Mouse (Mus musculus): Measurements from ENCODE around the gene Mgat4d. TPM values are rescaled to one million over a fixed set of nuclear protein-coding genes. Genes with fewer than 3 reads are reported as not detected.
"Not testable (repeated sequence)": the region's sequence is repeated elsewhere in the genome, so short reads cannot be mapped to it uniquely, and the experiment has no call there.

Mgat4d gene
- not detected for total RNA-seq (2021)
- long read RNA-seq, experiment 1, result 0 reads
- long read RNA-seq, experiment 2, result 0 reads

GRCm38 (mm10) chr8:83348263-83348662, at the start of gene Mgat4d:
Gene Mgat4d (plus strand): TSS chr8:83348471.
- DNase-seq, result no peak
- intact Hi-C loops (cut with DNase I; ENCODE audit: low total_unique reads), result loop anchor here (10.0 kb wide), 2 partner anchors 83 to 243 kb away; no protein-coding TSS in a partner anchor

- intact Hi-C loops (cut with DNase I; ENCODE audit: low total_unique reads), result no loop called here
- DNase-seq, result no peak
Observed at GRCm38 (mm10) chr8:83300135-83300534, 48.1 kb upstream of the Mgat4d start.

- intact Hi-C loops (cut with DNase I; ENCODE audit: low total_unique reads), result no loop called here
- DNase-seq, result no peak
Observed at GRCm38 (mm10) chr8:83304946-83305345, 43.3 kb upstream of the Mgat4d start.

- DNase-seq, result no peak
- intact Hi-C loops (cut with DNase I; ENCODE audit: low total_unique reads), result no loop called here
Observed at GRCm38 (mm10) chr8:83309836-83310235, 38.4 kb upstream of the Mgat4d start.

GRCm38 (mm10) chr8:83315084-83315483, 33.2 kb upstream of the Mgat4d start:
- DNase-seq; intact Hi-C loops (cut with DNase I; ENCODE audit: low total_unique reads): not testable (repeated sequence)

- intact Hi-C loops (cut with DNase I; ENCODE audit: low total_unique reads), result no loop called here
Observed at GRCm38 (mm10) chr8:83315691-83316090, 32.6 kb upstream of the Mgat4d start.

GRCm38 (mm10) chr8:83320543-83320942, 27.7 kb upstream of the Mgat4d start:
- no peak for DNase-seq
- intact Hi-C loops (cut with DNase I; ENCODE audit: low total_unique reads), result loop anchor here (10.0 kb wide), 1 partner anchor 124 kb away; no protein-coding TSS in a partner anchor

More at GRCm38 (mm10) chr8:83315691-83316090, 32.6 kb upstream of the Mgat4d start:
- DNase-seq, result no peak

GRCm38 (mm10) chr8:83322374-83322773, 25.9 kb upstream of the Mgat4d start:
- intact Hi-C loops (cut with DNase I; ENCODE audit: low total_unique reads), result loop anchor here (10.0 kb wide), 1 partner anchor 122 kb away; no protein-coding TSS in a partner anchor

GRCm38 (mm10) chr8:83323056-83323455, 25.2 kb upstream of the Mgat4d start:
- intact Hi-C loops (cut with DNase I; ENCODE audit: low total_unique reads), result loop anchor here (10.0 kb wide), 1 partner anchor 122 kb away; no protein-coding TSS in a partner anchor
- DNase-seq, result no peak

More at GRCm38 (mm10) chr8:83322374-83322773, 25.9 kb upstream of the Mgat4d start:
- DNase-seq, result no peak

- DNase-seq, result no peak
- intact Hi-C loops (cut with DNase I; ENCODE audit: low total_unique reads), result loop anchor here (10.0 kb wide), 1 partner anchor 117 kb away; no protein-coding TSS in a partner anchor
Observed at GRCm38 (mm10) chr8:83327889-83328288, 20.4 kb upstream of the Mgat4d start.

- intact Hi-C loops (cut with DNase I; ENCODE audit: low total_unique reads), result no loop called here
- no peak for DNase-seq
Observed at GRCm38 (mm10) chr8:83331567-83331898, 16.7 kb upstream of the Mgat4d start.

GRCm38 (mm10) chr8:83331899-83332697, 16.2 kb upstream of the Mgat4d start, which contains the start of gene Elmod2:
Gene Elmod2 (minus strand): TSS chr8:83332486.
- intact Hi-C loops (cut with DNase I; ENCODE audit: low total_unique reads), result no loop called here
- peak; percentile 98 for DNase-seq

- DNase-seq, result no peak
- intact Hi-C loops (cut with DNase I; ENCODE audit: low total_unique reads), result no loop called here
Observed at GRCm38 (mm10) chr8:83332864-83333263, 15.4 kb upstream of the Mgat4d start.

GRCm38 (mm10) chr8:83342076-83342475, 6.2 kb upstream of the Mgat4d start:
- DNase-seq, result no peak
- intact Hi-C loops (cut with DNase I; ENCODE audit: low total_unique reads), result loop anchor here (10.0 kb wide), 2 partner anchors 77 to 237 kb away; no protein-coding TSS in a partner anchor

GRCm38 (mm10) chr8:83342693-83343092, 5.6 kb upstream of the Mgat4d start:
- no peak for DNase-seq
- intact Hi-C loops (cut with DNase I; ENCODE audit: low total_unique reads), result loop anchor here (10.0 kb wide), 2 partner anchors 78 to 238 kb away; no protein-coding TSS in a partner anchor

- no peak for DNase-seq
- intact Hi-C loops (cut with DNase I; ENCODE audit: low total_unique reads), result no loop called here
Observed at GRCm38 (mm10) chr8:83351315-83351714, 3.0 kb downstream of the Mgat4d start.

GRCm38 (mm10) chr8:83363156-83363769, 15.0 kb downstream of the Mgat4d start:
- intact Hi-C loops (cut with DNase I; ENCODE audit: low total_unique reads), result no loop called here
- DNase-seq, result peak; percentile 36

- DNase-seq, result no peak
- intact Hi-C loops (cut with DNase I; ENCODE audit: low total_unique reads), result no loop called here
Observed at GRCm38 (mm10) chr8:83377231-83377630, 29.0 kb downstream of the Mgat4d start.

- DNase-seq, result no peak
- intact Hi-C loops (cut with DNase I; ENCODE audit: low total_unique reads), result no loop called here
Observed at GRCm38 (mm10) chr8:83380141-83380540, 31.9 kb downstream of the Mgat4d start.

- intact Hi-C loops (cut with DNase I; ENCODE audit: low total_unique reads), result no loop called here
- no peak for DNase-seq
Observed at GRCm38 (mm10) chr8:83381016-83381415, 32.7 kb downstream of the Mgat4d start.
